Mouse (Mus musculus): ENCODE measurements around the gene Adcy9.
A peak's percentile ranks its signal among the peaks of the same experiment; 100 is the strongest.

Adcy9 gene

GRCm38 (mm10) chr16:4316094-4316474 is 104.2 kb downstream of the Adcy9 start:
- peak; percentile 84 to 89 for DNase-seq

- DNase-seq, result no peak
These were observed 104.8 kb downstream of the Adcy9 start for GRCm38 (mm10) chr16:4315352-4316093.

- no peak for DNase-seq
These were observed 105.4 kb downstream of the Adcy9 start for GRCm38 (mm10) chr16:4314891-4315290.

- no peak for DNase-seq
These were observed 108.3 kb downstream of the Adcy9 start for GRCm38 (mm10) chr16:4312018-4312417.

GRCm38 (mm10) chr16:4311608-4312007 is 108.7 kb downstream of the Adcy9 start:
- DNase-seq, result no peak

GRCm38 (mm10) chr16:4307795-4308194 is 112.5 kb downstream of the Adcy9 start:
- no peak for DNase-seq

- no peak for DNase-seq
These were observed 115.9 kb downstream of the Adcy9 start for GRCm38 (mm10) chr16:4304176-4304922.

- no peak for DNase-seq
These were observed 116.7 kb downstream of the Adcy9 start for GRCm38 (mm10) chr16:4303554-4303953.

GRCm38 (mm10) chr16:4300280-4300679 is 120.0 kb downstream of the Adcy9 start:
- DNase-seq, result no peak

GRCm38 (mm10) chr16:4293259-4293658 is 127.0 kb downstream of the Adcy9 start:
- no peak for DNase-seq

- DNase-seq, result peak in 1 of 2 experiments; percentile 36
These were observed 130.8 kb downstream of the Adcy9 start for GRCm38 (mm10) chr16:4289507-4289906.

GRCm38 (mm10) chr16:4286593-4286992 is 133.7 kb downstream of the Adcy9 start:
- DNase-seq, result no peak

- DNase-seq, result peak; percentile 36 to 59
These were observed 135.0 kb downstream of the Adcy9 start for GRCm38 (mm10) chr16:4285257-4285656.

GRCm38 (mm10) chr16:4283267-4283851 is 136.9 kb downstream of the Adcy9 start:
- DNase-seq, result no peak

- no peak for DNase-seq
These were observed 138.8 kb downstream of the Adcy9 start for GRCm38 (mm10) chr16:4281470-4281869.

GRCm38 (mm10) chr16:4280949-4281348 is 139.3 kb downstream of the Adcy9 start:
- DNase-seq, result no peak

- DNase-seq, result no peak
These were observed 140.7 kb downstream of the Adcy9 start for GRCm38 (mm10) chr16:4279601-4280000.

- no peak for DNase-seq
These were observed 143.7 kb downstream of the Adcy9 start for GRCm38 (mm10) chr16:4276621-4277020.

- no peak for DNase-seq
These were observed 144.1 kb downstream of the Adcy9 start for GRCm38 (mm10) chr16:4276151-4276550.

- DNase-seq, result peak; percentile 78 to 83
These were observed 146.4 kb downstream of the Adcy9 start for GRCm38 (mm10) chr16:4273702-4274476.

GRCm38 (mm10) chr16:4272254-4272653 is 148.0 kb downstream of the Adcy9 start:
- peak in 1 of 2 experiments; percentile 17 for DNase-seq

- DNase-seq, result no peak
These were observed 149.4 kb downstream of the Adcy9 start for GRCm38 (mm10) chr16:4270911-4271310.

Measured in lung, postnatal 4 days (tissue).